Mouse (Mus musculus): Measurements from ENCODE around the gene Myof. TPM values are rescaled to one million over a fixed set of nuclear protein-coding genes. Genes with fewer than 3 reads are reported as not detected.

Myof gene
- polyA plus RNA-seq, 1 experiment = 76.9 TPM

DNA sequence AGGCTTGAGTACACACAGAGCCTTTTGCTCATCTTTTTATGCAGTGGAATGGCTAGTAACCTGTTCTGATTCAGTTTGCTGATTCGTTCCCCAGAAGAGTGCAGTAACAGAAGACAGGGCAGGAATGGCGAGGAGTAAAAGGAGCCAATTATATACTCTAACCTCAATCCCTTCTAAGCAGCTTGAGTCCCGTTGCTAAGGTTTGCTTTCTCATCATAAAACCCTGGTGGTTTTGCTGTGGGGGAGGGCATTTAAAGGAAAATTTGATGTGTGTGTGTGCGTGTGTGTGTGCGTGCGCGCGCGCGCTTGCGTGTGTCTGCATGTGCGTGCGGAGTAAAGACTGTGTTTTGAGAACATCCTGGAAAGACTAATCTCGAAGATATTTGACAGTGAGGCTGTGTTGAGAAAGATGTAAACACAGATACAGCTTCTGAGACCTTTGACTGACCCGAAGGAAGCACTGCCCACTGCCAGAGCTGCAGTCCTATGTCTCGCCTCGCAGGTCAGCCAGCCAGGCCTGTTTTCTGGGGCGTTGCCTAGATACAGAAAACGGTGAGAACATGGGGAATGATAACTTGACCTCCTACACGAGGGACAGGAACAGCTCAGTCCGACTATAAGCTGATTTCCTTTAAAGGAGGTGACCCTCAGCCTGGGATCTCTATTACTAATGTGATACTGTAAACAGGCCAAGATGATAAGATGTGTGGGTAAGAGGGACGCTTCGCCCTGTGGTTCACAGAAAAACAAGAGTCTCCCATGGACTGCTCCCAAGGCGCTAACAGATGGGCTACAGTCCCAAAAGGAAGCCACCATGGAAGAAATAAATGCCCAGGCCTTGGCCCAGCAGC lies 39.5 kb downstream of the Myof start:
- H3ac ChIP-seq (ENCODE audit: control insufficient read depth, insufficient read length) = no peak overlapping the region
- H3K79me2 ChIP-seq (ENCODE audit: control insufficient read depth, insufficient read depth) = peaks cover 51% of the 10 kb centered on the region
- no peaks in the 10 kb centered on the region for H3K27me3 ChIP-seq (ENCODE audit: control insufficient read depth, insufficient read depth, insufficient read length)
- peaks cover 17% of the 10 kb centered on the region for H3K36me3 ChIP-seq (ENCODE audit: control insufficient read depth, insufficient read depth)
- peak overlapping the region; percentile 46 for H3K4me2 ChIP-seq (ENCODE audit: low read depth)
- no peak for TF ChIP-seq SRF (IDR thresholded peaks at IDR 0.05; ENCODE audit: control insufficient read depth, insufficient read length, low read depth)
- no peak for TF ChIP-seq MYOD1 (IDR thresholded peaks at IDR 0.05; ENCODE audit: control insufficient read depth in 1 of 3, insufficient read length in 2 of 3, low read depth in 2 of 3)
- no peak for TF ChIP-seq POLR2A (IDR thresholded peaks at IDR 0.05; ENCODE audit: insufficient read length, low read depth)
- no peak overlapping the region for H3K4me3 ChIP-seq

DNA sequence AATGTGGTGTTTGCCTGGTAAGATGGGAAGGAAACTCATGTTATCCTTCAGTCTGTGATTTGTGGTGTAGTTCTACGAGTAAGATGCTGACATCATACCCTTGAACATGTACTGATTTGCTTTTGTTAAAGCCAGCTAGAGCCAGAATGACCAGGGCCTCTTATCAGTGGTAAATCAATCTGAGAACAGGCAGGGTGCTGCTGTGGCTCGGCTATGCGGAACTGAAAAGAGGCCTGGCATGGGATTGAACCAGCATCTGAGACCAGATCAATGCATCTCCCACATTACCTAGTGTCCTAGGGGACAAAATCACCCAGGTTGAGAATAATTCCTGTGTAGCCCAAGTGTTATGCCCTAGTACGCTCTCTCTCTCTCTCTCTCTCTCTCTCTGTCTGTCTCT lies 40.6 kb downstream of the Myof start:
- TF ChIP-seq MAX (IDR thresholded peaks at IDR 0.05; ENCODE audit: low read depth) (no peak), TCF12 (IDR thresholded peaks at IDR 0.05; ENCODE audit: insufficient read depth, poor library complexity, severe bottlenecking) (no peak), SRF (IDR thresholded peaks at IDR 0.05; ENCODE audit: control insufficient read depth, insufficient read length, low read depth) (no peak), POLR2A (IDR thresholded peaks at IDR 0.05; ENCODE audit: insufficient read length, low read depth) (no peak)
- peaks cover 20% of the 10 kb centered on the region for H3K36me3 ChIP-seq (ENCODE audit: control insufficient read depth, insufficient read depth)
- no peak overlapping the region for H3ac ChIP-seq (ENCODE audit: control insufficient read depth, insufficient read length)
- peaks cover 50% of the 10 kb centered on the region for H3K79me2 ChIP-seq (ENCODE audit: control insufficient read depth, insufficient read depth)
- no peaks in the 10 kb centered on the region for H3K27me3 ChIP-seq (ENCODE audit: control insufficient read depth, insufficient read depth, insufficient read length)
- no peak overlapping the region for H3K4me3 ChIP-seq
- no peak overlapping the region for H3K4me2 ChIP-seq (ENCODE audit: low read depth)

DNA sequence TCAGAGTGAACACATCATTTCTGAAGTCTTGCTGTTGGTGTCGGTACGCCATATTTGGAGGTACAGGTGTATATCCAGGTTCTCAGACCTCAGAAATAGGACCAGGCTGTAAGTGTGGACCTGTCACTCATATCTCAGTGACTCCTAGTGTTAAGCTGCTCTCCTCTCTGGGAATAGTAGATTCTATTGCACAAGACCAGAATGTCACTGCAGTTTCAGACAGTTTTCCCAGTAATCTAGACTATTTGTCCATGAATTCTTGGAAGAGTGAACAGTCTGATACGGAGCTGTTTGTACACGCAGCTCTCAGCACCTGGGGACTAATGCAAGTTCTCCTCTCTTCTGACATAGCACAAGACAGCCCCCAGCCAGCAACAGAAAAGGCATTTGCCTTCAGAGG lies 42.4 kb downstream of the Myof start:
- no peak overlapping the region for H3ac ChIP-seq (ENCODE audit: control insufficient read depth, insufficient read length)
- H3K4me3 ChIP-seq = no peak overlapping the region
- TF ChIP-seq POLR2AphosphoS2 (IDR thresholded peaks at IDR 0.05; ENCODE audit: insufficient read length, low read depth) (no peak), E2F4 (IDR thresholded peaks at IDR 0.05; ENCODE audit: insufficient read depth) (no peak), TCF12 (IDR thresholded peaks at IDR 0.05; ENCODE audit: insufficient read depth, poor library complexity, severe bottlenecking) (no peak), CEBPB (IDR thresholded peaks at IDR 0.05; ENCODE audit: insufficient read depth, poor library complexity, severe bottlenecking) (no peak), USF1 (IDR thresholded peaks at IDR 0.05; ENCODE audit: low read depth) (no peak), MYOD1 (IDR thresholded peaks at IDR 0.05; ENCODE audit: control insufficient read depth in 1 of 3, insufficient read length in 2 of 3, low read depth in 2 of 3) (no peak), REST (IDR thresholded peaks at IDR 0.05; ENCODE audit: insufficient read depth, insufficient read length) (no peak), POLR2A (IDR thresholded peaks at IDR 0.05; ENCODE audit: insufficient read length, low read depth) (no peak), MYOG (IDR thresholded peaks at IDR 0.05; ENCODE audit: control insufficient read depth in 1 of 3, insufficient read depth in 1 of 3, insufficient read length in 2 of 3, low read depth in 2 of 3) (no peak), MAX (IDR thresholded peaks at IDR 0.05; ENCODE audit: low read depth) (no peak), TCF3 (IDR thresholded peaks at IDR 0.05; ENCODE audit: insufficient read length, low read depth) (no peak), SRF (IDR thresholded peaks at IDR 0.05; ENCODE audit: control insufficient read depth, insufficient read length, low read depth) (no peak)
- no peaks in the 10 kb centered on the region for H3K27me3 ChIP-seq (ENCODE audit: control insufficient read depth, insufficient read depth, insufficient read length)
- H3K4me2 ChIP-seq (ENCODE audit: low read depth) = no peak overlapping the region
- H3K36me3 ChIP-seq (ENCODE audit: control insufficient read depth, insufficient read depth) = peaks cover 26% of the 10 kb centered on the region
- peaks cover 34% of the 10 kb centered on the region for H3K79me2 ChIP-seq (ENCODE audit: control insufficient read depth, insufficient read depth)

DNA sequence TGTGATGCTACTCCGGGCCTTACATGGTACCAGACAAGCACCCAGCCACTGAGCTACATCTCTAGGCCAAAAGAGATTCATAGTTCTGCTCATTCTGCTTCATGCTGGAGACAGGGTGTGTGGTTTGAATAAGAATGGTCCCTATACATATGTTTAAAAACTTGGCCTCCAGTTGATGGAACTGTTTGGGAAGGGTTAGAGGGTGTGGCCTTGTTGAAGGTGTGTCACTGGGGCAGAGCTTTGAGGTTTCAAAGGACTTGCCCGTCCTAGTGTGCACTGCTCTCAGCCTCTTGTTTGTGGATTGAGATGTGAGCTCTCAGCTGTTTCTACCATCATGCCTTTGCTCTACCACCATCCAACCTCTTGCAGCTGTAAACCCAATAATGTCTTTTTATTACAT lies 43.4 kb downstream of the Myof start:
- H3K27me3 ChIP-seq (ENCODE audit: control insufficient read depth, insufficient read depth, insufficient read length) = no peaks in the 10 kb centered on the region
- H3K4me3 ChIP-seq = no peak overlapping the region
- no peak overlapping the region for H3ac ChIP-seq (ENCODE audit: control insufficient read depth, insufficient read length)
- TF ChIP-seq E2F4 (IDR thresholded peaks at IDR 0.05; ENCODE audit: insufficient read depth) (no peak), MAX (IDR thresholded peaks at IDR 0.05; ENCODE audit: low read depth) (no peak), MYOD1 (IDR thresholded peaks at IDR 0.05; ENCODE audit: control insufficient read depth in 1 of 3, insufficient read length in 2 of 3, low read depth in 2 of 3) (no peak), POLR2A (IDR thresholded peaks at IDR 0.05; ENCODE audit: insufficient read length, low read depth) (no peak), REST (IDR thresholded peaks at IDR 0.05; ENCODE audit: insufficient read depth, insufficient read length) (no peak), MYOG (IDR thresholded peaks at IDR 0.05; ENCODE audit: control insufficient read depth in 1 of 3, insufficient read depth in 1 of 3, insufficient read length in 2 of 3, low read depth in 2 of 3) (no peak), SRF (IDR thresholded peaks at IDR 0.05; ENCODE audit: control insufficient read depth, insufficient read length, low read depth) (no peak)
- peaks cover 37% of the 10 kb centered on the region for H3K36me3 ChIP-seq (ENCODE audit: control insufficient read depth, insufficient read depth)
- no peak overlapping the region for H3K4me2 ChIP-seq (ENCODE audit: low read depth)
- H3K79me2 ChIP-seq (ENCODE audit: control insufficient read depth, insufficient read depth) = peaks cover 29% of the 10 kb centered on the region

DNA sequence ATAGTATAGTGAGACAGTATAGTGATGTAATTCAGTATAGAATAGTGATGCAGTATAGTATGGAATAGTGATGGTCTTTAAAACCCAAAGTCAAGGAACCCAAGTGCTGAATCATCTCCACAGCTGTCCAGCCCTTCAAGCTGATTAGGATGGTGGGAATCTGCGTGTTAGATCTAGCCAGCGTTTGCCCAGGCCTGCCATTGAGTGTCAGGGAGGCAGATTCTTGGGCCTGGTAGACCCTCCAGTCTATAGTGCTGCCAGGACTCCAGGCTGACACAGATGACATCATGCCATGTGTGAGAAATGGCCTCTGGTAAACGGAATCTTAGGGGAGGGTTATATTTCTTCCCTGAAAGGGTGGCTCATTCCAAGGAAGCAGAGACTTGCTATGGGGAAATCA lies 49.1 kb downstream of the Myof start:
- H3K4me2 ChIP-seq (ENCODE audit: low read depth) = no peak overlapping the region
- TF ChIP-seq POLR2AphosphoS2 (IDR thresholded peaks at IDR 0.05; ENCODE audit: insufficient read length, low read depth) = no peak
- no peak for TF ChIP-seq CEBPB (IDR thresholded peaks at IDR 0.05; ENCODE audit: insufficient read depth, poor library complexity, severe bottlenecking)
- no peak for TF ChIP-seq POLR2A (IDR thresholded peaks at IDR 0.05; ENCODE audit: insufficient read length, low read depth)
- TF ChIP-seq TCF12 (IDR thresholded peaks at IDR 0.05; ENCODE audit: insufficient read depth, poor library complexity, severe bottlenecking) = no peak
- no peak overlapping the region for H3K4me3 ChIP-seq
- H3ac ChIP-seq (ENCODE audit: control insufficient read depth, insufficient read length) = no peak overlapping the region
- H3K79me2 ChIP-seq (ENCODE audit: control insufficient read depth, insufficient read depth) = peaks cover 13% of the 10 kb centered on the region
- H3K27me3 ChIP-seq (ENCODE audit: control insufficient read depth, insufficient read depth, insufficient read length) = no peaks in the 10 kb centered on the region
- H3K36me3 ChIP-seq (ENCODE audit: control insufficient read depth, insufficient read depth) = peaks cover 52% of the 10 kb centered on the region
